Mouse (Mus musculus): ENCODE results near the gene Gm867. TPM values are rescaled to one million over a fixed set of nuclear protein-coding genes. Genes with fewer than 3 reads are reported as not detected.

Gm867 gene
- polyA plus RNA-seq, 1 experiment, result not detected

GRCm38 (mm10) chr10:75949053-75950045 is 8.9 kb upstream of the Gm867 start:
- H3K27ac ChIP-seq (ENCODE audit: insufficient read depth, low read depth, low read length), result no peak overlapping the region
- peaks cover 6% of the 10 kb centered on the region for H3K4me1 ChIP-seq (ENCODE audit: control insufficient read depth, insufficient read depth, low read length)
- no peak overlapping the region for H3K4me3 ChIP-seq (ENCODE audit: insufficient read depth, low read length)
- TF ChIP-seq POLR2A (IDR thresholded peaks at IDR 0.05; ENCODE audit: borderline replicate concordance, low read depth, low read length) (no peak), CTCF (IDR thresholded peaks at IDR 0.05; ENCODE audit: low read depth, low read length) (no peak)

GRCm38 (mm10) chr10:75948079-75948478 is 7.6 kb upstream of the Gm867 start:
- no peak overlapping the region for H3K4me3 ChIP-seq (ENCODE audit: insufficient read depth, low read length)
- no peak for TF ChIP-seq CTCF (IDR thresholded peaks at IDR 0.05; ENCODE audit: low read depth, low read length)
- no peak for TF ChIP-seq POLR2A (IDR thresholded peaks at IDR 0.05; ENCODE audit: borderline replicate concordance, low read depth, low read length)
- H3K27ac ChIP-seq (ENCODE audit: insufficient read depth, low read depth, low read length), result no peak overlapping the region
- peaks cover 11% of the 10 kb centered on the region for H3K4me1 ChIP-seq (ENCODE audit: control insufficient read depth, insufficient read depth, low read length)

GRCm38 (mm10) chr10:75945896-75946295 is 5.4 kb upstream of the Gm867 start:
- Histone ChIP-seq H3K4me1 (ENCODE audit: control insufficient read depth, insufficient read depth, low read length) (peaks cover 8% of the 10 kb centered on the region), H3K4me3 (ENCODE audit: insufficient read depth, low read length) (no peak overlapping the region), H3K27ac (ENCODE audit: insufficient read depth, low read depth, low read length) (no peak overlapping the region)
- TF ChIP-seq CTCF (IDR thresholded peaks at IDR 0.05; ENCODE audit: low read depth, low read length), result no peak
- no peak for TF ChIP-seq POLR2A (IDR thresholded peaks at IDR 0.05; ENCODE audit: borderline replicate concordance, low read depth, low read length)

GRCm38 (mm10) chr10:75945213-75945612 is 4.7 kb upstream of the Gm867 start:
- no peak for TF ChIP-seq POLR2A (IDR thresholded peaks at IDR 0.05; ENCODE audit: borderline replicate concordance, low read depth, low read length)
- no peak for TF ChIP-seq CTCF (IDR thresholded peaks at IDR 0.05; ENCODE audit: low read depth, low read length)
- Histone ChIP-seq H3K4me1 (ENCODE audit: control insufficient read depth, insufficient read depth, low read length) (peaks cover 8% of the 10 kb centered on the region), H3K4me3 (ENCODE audit: insufficient read depth, low read length) (no peak overlapping the region), H3K27ac (ENCODE audit: insufficient read depth, low read depth, low read length) (no peak overlapping the region)

GRCm38 (mm10) chr10:75944066-75944772 is 3.7 kb upstream of the Gm867 start:
- no peak overlapping the region for H3K27ac ChIP-seq (ENCODE audit: insufficient read depth, low read depth, low read length)
- H3K4me1 ChIP-seq (ENCODE audit: control insufficient read depth, insufficient read depth, low read length), result peaks cover 8% of the 10 kb centered on the region
- TF ChIP-seq CTCF (IDR thresholded peaks at IDR 0.05; ENCODE audit: low read depth, low read length) (no peak), POLR2A (IDR thresholded peaks at IDR 0.05; ENCODE audit: borderline replicate concordance, low read depth, low read length) (no peak)
- H3K4me3 ChIP-seq (ENCODE audit: insufficient read depth, low read length), result no peak overlapping the region

- no peak within 1 kb of the TSS for H3K27ac ChIP-seq (ENCODE audit: insufficient read depth, low read depth, low read length)
- H3K4me3 ChIP-seq (ENCODE audit: insufficient read depth, low read length), result no peak within 1 kb of the TSS
- peaks cover 8% of the 10 kb centered on the region for H3K4me1 ChIP-seq (ENCODE audit: control insufficient read depth, insufficient read depth, low read length)
- TF ChIP-seq POLR2A (IDR thresholded peaks at IDR 0.05; ENCODE audit: borderline replicate concordance, low read depth, low read length) (no peak), CTCF (IDR thresholded peaks at IDR 0.05; ENCODE audit: low read depth, low read length) (no peak)
Measured at GRCm38 (mm10) chr10:75942736-75943477, 2.4 kb upstream of the Gm867 start, which contains the start of gene Vpreb3. Gene Vpreb3, plus strand, starts transcription at chr10:75943057.

GRCm38 (mm10) chr10:75941042-75941824 is 761 bp upstream of the Gm867 start:
- TF ChIP-seq POLR2A (IDR thresholded peaks at IDR 0.05; ENCODE audit: borderline replicate concordance, low read depth, low read length) (no peak), CTCF (IDR thresholded peaks at IDR 0.05; ENCODE audit: low read depth, low read length) (no peak)
- no peak overlapping the region for H3K27ac ChIP-seq (ENCODE audit: insufficient read depth, low read depth, low read length)
- H3K4me1 ChIP-seq (ENCODE audit: control insufficient read depth, insufficient read depth, low read length), result peaks cover 8% of the 10 kb centered on the region
- H3K4me3 ChIP-seq (ENCODE audit: insufficient read depth, low read length), result no peak overlapping the region

- H3K4me3 ChIP-seq (ENCODE audit: insufficient read depth, low read length), result no peak overlapping the region
- no peak overlapping the region for H3K27ac ChIP-seq (ENCODE audit: insufficient read depth, low read depth, low read length)
- TF ChIP-seq CTCF (IDR thresholded peaks at IDR 0.05; ENCODE audit: low read depth, low read length) (no peak), POLR2A (IDR thresholded peaks at IDR 0.05; ENCODE audit: borderline replicate concordance, low read depth, low read length) (no peak)
- H3K4me1 ChIP-seq (ENCODE audit: control insufficient read depth, insufficient read depth, low read length), result peaks cover 11% of the 10 kb centered on the region
Measured at GRCm38 (mm10) chr10:75939481-75940234, 814 bp downstream of the Gm867 start.

Data from bone marrow macrophage, adult 2 months (primary cell).